Mouse (Mus musculus): ENCODE measurements at regions not wholly inside any gene's neighbourhood (a gene's known extent, or its start where the extent isn't known, plus 50 kb on each side); places are given as distances from the start of the nearest gene placed in this dataset.

GRCm38 (mm10) chr8:73569963-73570362 is 216.6 kb upstream of the Large1 start:
- no peak for TF ChIP-seq CTCF (IDR thresholded peaks at IDR 0.05; ENCODE audit: low read depth, low read length)
- TF ChIP-seq GATA1 (IDR thresholded peaks at IDR 0.05; ENCODE audit: borderline replicate concordance, low read length), result no peak
- TF ChIP-seq TAL1 (conservative IDR thresholded peaks at IDR 0.05; ENCODE audit: low read depth, low read length), result no peak
- TF ChIP-seq POLR2AphosphoS5 (IDR thresholded peaks at IDR 0.05; ENCODE audit: insufficient replicate concordance, low read depth, low read length), result no peak

All from G1E (cell line).